Mouse (Mus musculus) testis, adult 2 months (tissue): ENCODE data around the gene Hpdl.

ENCODE experiments used
- CTCF ChIP-seq: fragments of 200-500 bp; IDR thresholded peaks from 2 replicates; pipeline ENCODE4 v1.5.1; 2012; ENCODE audit warnings: low read depth, mild to moderate bottlenecking, inconsistent platforms, low read length, moderate library complexity; ENCODE audit not compliant: control insufficient read depth, insufficient read depth, insufficient replicate concordance
- POLR2A ChIP-seq: fragments of 200-500 bp; IDR thresholded peaks from 2 replicates; pipeline ENCODE4 v1.6.1; 2012; ENCODE audit warnings: low read depth, mild to moderate bottlenecking, inconsistent platforms, low read length, moderate library complexity; ENCODE audit not compliant: control insufficient read depth

DNA sequence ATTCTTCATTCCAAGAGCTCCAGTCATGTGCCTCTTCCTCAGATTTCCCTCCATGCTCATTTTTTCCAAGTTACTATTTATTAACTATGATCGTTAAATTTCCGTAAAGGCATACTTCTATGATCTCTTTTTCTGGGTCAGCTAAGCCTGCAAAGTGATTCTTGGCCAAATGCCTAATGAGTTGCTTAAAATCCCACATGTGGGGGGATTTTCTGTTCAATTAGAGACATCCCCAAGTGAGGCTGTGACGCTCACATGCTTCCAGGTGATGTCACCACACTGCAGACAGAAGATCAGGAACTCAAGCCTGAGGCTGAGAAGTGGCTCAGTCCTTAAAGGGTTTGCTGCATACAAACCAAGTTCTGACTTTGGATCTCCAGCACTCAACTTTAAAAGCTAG lies 28.4 kb upstream of the Hpdl start:
- no peak for TF ChIP-seq POLR2A
- no peak for TF ChIP-seq CTCF
